Mouse (Mus musculus) T-helper 17 cell (primary cell): ENCODE measurements around the gene Gm37240.

Experiments used
- in situ Hi-C, 2 experiments: fragments of 300-600 bp; cut with MboI, MseI; formaldehyde crosslinking; loops; 1 replicate in 1 of 2; 2 replicates in 1 of 2; pipeline ENCODE4 v1.15.1; 2025; ENCODE audit warnings: high pct_unique_total_duplicates in 2 of 2

The Gm37240 gene

GRCm38 (mm10) chr3:84638858-84639257, 1248.5 kb downstream of the Gm37240 start:
- in situ Hi-C loops = loop anchor here in 1 of 2 experiments (5.0 to 25.0 kb wide), 2 partner anchors 723 to 2002 kb away; no protein-coding TSS in a partner anchor

GRCm38 (mm10) chr3:84637890-84638578, 1249.3 kb downstream of the Gm37240 start:
- in situ Hi-C loops = loop anchor here in 1 of 2 experiments (5.0 to 25.0 kb wide), 2 partner anchors 724 to 2001 kb away; no protein-coding TSS in a partner anchor

- in situ Hi-C loops = loop anchor here in 1 of 2 experiments (5.0 to 25.0 kb wide), 2 partner anchors 725 to 2000 kb away; no protein-coding TSS in a partner anchor
Observed at GRCm38 (mm10) chr3:84637095-84637494, 1250.2 kb downstream of the Gm37240 start.

- in situ Hi-C loops = loop anchor here in 1 of 2 experiments (25.0 kb wide), 1 partner anchor 1994 kb away; no protein-coding TSS in a partner anchor
Observed at GRCm38 (mm10) chr3:84631586-84631985, 1255.7 kb downstream of the Gm37240 start.

GRCm38 (mm10) chr3:84622026-84622425, 1265.3 kb downstream of the Gm37240 start:
- in situ Hi-C loops = no loop called here

- in situ Hi-C loops = no loop called here
Observed at GRCm38 (mm10) chr3:84619725-84620124, 1267.6 kb downstream of the Gm37240 start.

- in situ Hi-C loops = no loop called here
Observed at GRCm38 (mm10) chr3:84619056-84619455, 1268.3 kb downstream of the Gm37240 start.

- in situ Hi-C loops = no loop called here
Observed at GRCm38 (mm10) chr3:84618627-84619026, 1268.7 kb downstream of the Gm37240 start.

- in situ Hi-C loops = no loop called here
Observed at GRCm38 (mm10) chr3:84615856-84616225, 1271.5 kb downstream of the Gm37240 start.

GRCm38 (mm10) chr3:84615050-84615855, 1272.1 kb downstream of the Gm37240 start:
- in situ Hi-C loops = no loop called here

- in situ Hi-C loops = no loop called here
Observed at GRCm38 (mm10) chr3:84610183-84610710, 1277.1 kb downstream of the Gm37240 start.

- in situ Hi-C loops = no loop called here
Observed at GRCm38 (mm10) chr3:84603212-84603611, 1284.1 kb downstream of the Gm37240 start.

GRCm38 (mm10) chr3:84602759-84603158, 1284.6 kb downstream of the Gm37240 start:
- in situ Hi-C loops = no loop called here

- in situ Hi-C loops = no loop called here
Observed at GRCm38 (mm10) chr3:84601870-84602495, 1285.3 kb downstream of the Gm37240 start.

GRCm38 (mm10) chr3:84598756-84599155, 1288.6 kb downstream of the Gm37240 start:
- in situ Hi-C loops = no loop called here

GRCm38 (mm10) chr3:84597996-84598734, 1289.2 kb downstream of the Gm37240 start:
- in situ Hi-C loops = no loop called here

GRCm38 (mm10) chr3:84595677-84596234, 1291.6 kb downstream of the Gm37240 start:
- in situ Hi-C loops = no loop called here

- in situ Hi-C loops = no loop called here
Observed at GRCm38 (mm10) chr3:84594894-84595676, 1292.2 kb downstream of the Gm37240 start.

GRCm38 (mm10) chr3:84593274-84593673, 1294.0 kb downstream of the Gm37240 start, which contains the start of gene Tigd4:
Tigd4 (plus strand) TSS chr3:84593574.
- in situ Hi-C loops = no loop called here

- in situ Hi-C loops = loop anchor here in 1 of 2 experiments (10.0 kb wide), 1 partner anchor 1308 kb away; no protein-coding TSS in a partner anchor
Observed at GRCm38 (mm10) chr3:84586736-84587135, 1300.6 kb downstream of the Gm37240 start.
